ENCODE assay signal across 7 mouse cellular contexts in the genomic region with DNA sequence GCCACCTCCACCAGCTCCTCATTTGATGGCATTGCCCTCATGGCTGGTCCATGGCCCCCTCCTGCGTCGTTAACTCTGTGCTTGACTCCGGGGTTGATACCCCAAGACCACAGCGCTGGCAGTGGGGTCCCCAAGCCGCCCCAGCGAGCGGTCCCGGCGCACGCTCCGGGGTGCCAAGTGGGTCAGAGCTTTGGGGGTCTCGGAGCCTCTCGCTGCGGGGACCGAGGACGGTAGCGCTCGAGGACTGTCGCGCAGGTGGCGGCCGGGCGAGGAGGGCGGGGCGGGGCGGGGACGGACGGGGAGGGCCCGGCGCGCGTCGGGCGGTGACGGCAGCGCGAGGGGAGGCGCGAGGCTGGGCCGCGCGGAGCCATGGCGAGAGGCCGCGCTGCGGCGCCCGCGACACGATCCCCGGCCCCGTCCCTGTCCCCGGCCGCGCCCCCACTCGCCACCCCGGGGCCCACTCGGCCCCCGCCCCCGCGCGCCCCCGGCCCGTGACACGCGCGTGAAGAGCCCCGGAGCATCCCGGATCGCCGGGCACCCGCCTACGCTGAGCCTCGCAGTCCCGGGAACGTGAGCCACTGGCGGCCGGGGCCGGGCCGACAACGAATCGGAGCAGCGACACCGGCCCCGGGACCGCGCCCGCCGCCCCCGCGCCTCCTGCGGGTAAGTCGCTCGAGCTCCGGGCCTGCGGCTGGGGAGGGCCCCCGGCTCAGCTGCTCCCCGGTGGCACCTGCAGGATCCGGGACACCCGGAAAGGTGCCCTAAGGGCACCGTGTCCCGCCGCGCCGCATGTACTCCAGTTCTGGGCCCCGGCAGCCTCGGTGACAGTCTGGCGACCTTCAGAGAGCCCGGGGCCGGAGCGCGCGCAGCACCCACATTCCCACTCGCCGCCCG. TPM values are rescaled to one million over a fixed set of nuclear protein-coding genes. Genes with fewer than 3 reads are reported as not detected.
A peak's percentile ranks its signal among the peaks of the same experiment; 100 is the strongest.
DNase-seq lines count a peak whose midpoint lies in the region; TF ChIP-seq lines count a peak whose summit lies in the region.

TSS of gene Trak1 (plus strand) at position 332 of the 894 bp plus-strand sequence.

- peaks cover 34% of the 10 kb centered on the region for H3K79me2 ChIP-seq in MEL (ENCODE audit: control insufficient read depth, insufficient read depth, low read length, poor library complexity)

- H3K27me3 ChIP-seq in MEL (ENCODE audit: control insufficient read depth in 1 of 2, insufficient read depth in 2 of 2, low read length in 2 of 2) = peaks cover 0 to 2% of the 10 kb centered on the region in 2 experiments; a peak in 1 of 4 replicates
- H3K27me3 ChIP-seq in forebrain, embryonic 10.5 days (ENCODE audit: poor library complexity, severe bottlenecking) = peaks cover 39% of the 10 kb centered on the region

- H3K36me3 ChIP-seq in MEL (ENCODE audit: control insufficient read depth in 1 of 2, insufficient read depth in 2 of 2, low read length in 2 of 2) = peaks cover 0 to 11% of the 10 kb centered on the region in 2 experiments; a peak in 2 of 4 replicates
- peaks cover 11% of the 10 kb centered on the region; the same call in 1 of the 2 replicates for H3K36me3 ChIP-seq in forebrain, embryonic 10.5 days (replicated peaks)

- H3K4me3 ChIP-seq in MEL (ENCODE audit: control insufficient read depth in 1 of 2, insufficient read depth in 1 of 2, low read depth in 2 of 2, low read length in 2 of 2) = peak within 1 kb of the TSS; percentile 93
- H3K4me3 ChIP-seq in bone marrow, adult 2 months (replicated peaks; ENCODE audit: control insufficient read depth, low read depth, low read length) = peak within 1 kb of the TSS; percentile 69
- peak within 1 kb of the TSS; percentile 96 for H3K4me3 ChIP-seq in forebrain, embryonic 10.5 days

- peak within 1 kb of the TSS; percentile 42; the same call in 1 of the 2 replicates for H3K27ac ChIP-seq in MEL (ENCODE audit: control insufficient read depth, low read depth, low read length)
- H3K27ac ChIP-seq in bone marrow, adult 2 months (ENCODE audit: control insufficient read depth, insufficient read depth, low read depth, low read length, poor library complexity) = peak within 1 kb of the TSS; percentile 76
- H3K27ac ChIP-seq in forebrain, embryonic 10.5 days = peak within 1 kb of the TSS; percentile 98

- 1% methylated on average over 95 of the region's 116 CpGs for WGBS in bone marrow, adult 2 months
- under 1% methylated on average over 92 of the region's 116 CpGs for WGBS in forebrain, embryonic 10.5 days

- TF ChIP-seq RAD21 in MEL (IDR thresholded peaks at IDR 0.05; ENCODE audit: low read depth, low read length) = no peak

- peaks cover 3 to 18% of the 10 kb centered on the region in 2 experiments for H3K4me1 ChIP-seq in MEL (ENCODE audit: control insufficient read depth in 1 of 2, insufficient read depth in 2 of 2, low read length in 2 of 2)
- peaks cover 7% of the 10 kb centered on the region; the same call in 1 of the 2 replicates for H3K4me1 ChIP-seq in bone marrow, adult 2 months (ENCODE audit: control insufficient read depth, insufficient read depth, low read length)
- H3K4me1 ChIP-seq in forebrain, embryonic 10.5 days = peaks cover 56% of the 10 kb centered on the region

- TF ChIP-seq EP300 in MEL (IDR thresholded peaks at IDR 0.05; ENCODE audit: low read depth in 1 of 2, low read length in 2 of 2) = no peak

- peak; percentile 67 for DNase-seq in MEL (ENCODE audit: low read depth, low spot score)
- peak; percentile 65 for DNase-seq in forebrain, embryonic 10.5 days (ENCODE audit: extremely low spot score, low spot score)
- DNase-seq in heart, postnatal 14 days = peak; percentile 78 to 89
- DNase-seq in layer of hippocampus, adult 8-10 months (ENCODE audit: low spot score in 2 of 2) = no peak
- peak; percentile 66 for DNase-seq in lung, postnatal 10 days
- DNase-seq in retina, postnatal 1 day = peak; percentile 76

- H3K9me3 ChIP-seq in MEL (replicated peaks; ENCODE audit: insufficient read depth, low read length) = no peaks in the 10 kb centered on the region
- no peaks in the 10 kb centered on the region for H3K9me3 ChIP-seq in forebrain, embryonic 10.5 days

- intact Hi-C loops in heart, postnatal 14 days (cut with DNase I) = loop anchor here (1.0 to 5.0 kb wide), 3 partner anchors 17 to 75 kb away; no protein-coding TSS in a partner anchor

- TF ChIP-seq POLR2A in MEL (IDR thresholded peaks at IDR 0.05; ENCODE audit: control insufficient read depth in 1 of 2, insufficient read depth in 1 of 2, low read depth in 1 of 2, low read length in 2 of 2, poor library complexity in 1 of 2) = peak; percentile 59 to 70; a peak in 3 of 4 replicates
- peak; percentile 57; the same call in 1 of the 2 replicates for TF ChIP-seq POLR2A in bone marrow, adult 2 months (IDR thresholded peaks at IDR 0.05; ENCODE audit: borderline replicate concordance, control insufficient read depth, low read depth, low read length)

- no peak for TF ChIP-seq CTCF in MEL (IDR thresholded peaks at IDR 0.05 in 2 of 3, conservative IDR thresholded peaks at IDR 0.05 in 1 of 3; ENCODE audit: control insufficient read depth in 1 of 3, insufficient read depth in 1 of 3, low read depth in 2 of 3, low read length in 3 of 3, poor library complexity in 1 of 3, severe bottlenecking in 1 of 3)
- no peak for TF ChIP-seq CTCF in bone marrow, adult 2 months (IDR thresholded peaks at IDR 0.05; ENCODE audit: control insufficient read depth, insufficient read depth, low read length)

- peak within 1 kb of the TSS; percentile 90 for H3K9ac ChIP-seq in MEL (ENCODE audit: control insufficient read depth, low read depth, low read length, poor library complexity, severe bottlenecking)

TF ChIP-seq in MEL, 35 proteins besides CTCF, POLR2A, EP300 and RAD21:
- TF ChIP-seq UBTF (IDR thresholded peaks at IDR 0.05; ENCODE audit: borderline replicate concordance, insufficient read depth, low read depth, low read length) (peak; percentile 78; the same call in 1 of the 2 replicates), POLR2AphosphoS2 (IDR thresholded peaks at IDR 0.05; ENCODE audit: low read length) (no peak), SIN3A (IDR thresholded peaks at IDR 0.05; ENCODE audit: low read length) (no peak; the same call in 1 of the 2 replicates), NELFE (IDR thresholded peaks at IDR 0.05; ENCODE audit: low read depth, low read length) (peak; percentile 56; the same call in 1 of the 2 replicates), TCF12 (IDR thresholded peaks at IDR 0.05; ENCODE audit: low read depth, low read length) (0 out of 2 replicates have a peak, but pooled peaks have one; percentile 3), MAX (IDR thresholded peaks at IDR 0.05; ENCODE audit: low read length) (0 out of 2 replicates have a peak, but pooled peaks have one; percentile 10)

RNA-seq across cellular contexts. Expression of gene Trak1, which starts in this region (rescaled TPM):
- total RNA-seq in MEL (2012; rRNA removed) = 15.3 and 16.2 TPM in 2 replicates
- 10 to 100 TPM in 1 of 2 experiments, not detected in 1; 35.5 TPM for polyA plus RNA-seq in MEL (2012; ENCODE audit: insufficient read depth in 1 of 2, insufficient read length in 2 of 2, low read depth in 1 of 2, low replicate concordance in 2 of 2, missing spikeins in 1 of 2)
- 14.1 and 29.4 TPM in 2 replicates for polyA plus RNA-seq in bone marrow, adult 2 months (2011; ENCODE audit: insufficient read depth, insufficient read length, low replicate concordance, missing spikeins)
- 24.7 and 27.4 TPM in 2 replicates for polyA plus RNA-seq in forebrain, embryonic 10.5 days (2016; fragmentation: Nextera tagmentation; extraction: Ambion mirVana)
- 100 to 1,000 TPM; 323 to 335 TPM for total RNA-seq in heart, postnatal 14 days (2021)
- total RNA-seq in layer of hippocampus, adult 8-10 months (2022) = 100 to 1,000 TPM; 201 to 260 (median 228) TPM

Comparison
In these comparisons a context has a peak if more than half of its experiments do, and no peak if none do; other contexts are left out.
1. RNA of gene Trak1 (total RNA-seq): 323 to 335 TPM in heart, postnatal 14 days and 201 to 260 TPM in layer of hippocampus, adult 8-10 months; 15.3 to 16.2 TPM in MEL; every median in the first group is over 10 times any median in the second.
2. DNase-seq: peak in MEL (single experiment), forebrain, embryonic 10.5 days (single experiment), heart, postnatal 14 days (2 of 2), lung, postnatal 10 days (single experiment) and retina, postnatal 1 day (single experiment); none in layer of hippocampus, adult 8-10 months (0 of 2).
3. H3K27ac ChIP-seq: peak in every context shown above with its lines; median percentile 98 in forebrain, embryonic 10.5 days; 76 in bone marrow, adult 2 months; 42 in MEL.
4. Peak in every context shown above with its lines, with median percentiles within 50 percentile points of each other: H3K4me3 ChIP-seq.